In the genomic region with DNA sequence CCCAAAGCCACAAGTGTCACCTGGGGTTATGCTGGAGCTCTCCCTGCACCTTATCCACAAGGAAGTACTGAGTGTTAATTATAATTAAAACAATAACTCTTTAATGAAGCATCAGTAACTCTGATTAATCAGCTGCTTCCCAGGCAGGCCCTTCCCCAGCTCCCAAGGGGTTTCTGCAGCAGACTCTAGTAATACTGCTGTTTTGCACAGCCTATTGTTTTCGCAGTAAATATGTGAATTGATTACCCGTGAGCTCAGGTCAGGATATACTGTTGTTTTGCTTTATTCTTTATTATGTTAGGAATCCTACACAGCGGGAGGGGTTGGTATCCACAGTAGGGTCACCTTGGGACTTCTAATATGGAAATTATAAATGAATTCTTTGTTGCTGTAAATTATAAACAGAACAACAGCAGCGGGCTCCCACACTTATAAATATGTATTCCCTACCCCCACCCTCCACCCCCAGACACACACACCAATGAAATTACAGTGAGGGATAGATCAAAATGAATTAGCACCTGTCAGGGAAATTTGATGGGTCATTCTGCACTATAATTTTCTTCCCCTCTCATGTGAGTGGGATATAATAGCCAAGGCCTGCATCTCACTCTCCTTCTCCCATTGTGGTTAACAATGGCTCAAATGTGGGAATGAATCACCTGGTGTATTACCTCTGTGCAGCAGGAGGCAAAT, we compare ENCODE assay signal across 21 mouse cellular contexts.
A peak's percentile ranks its signal among the peaks of the same experiment; 100 is the strongest.
DNase-seq lines count a peak whose midpoint lies in the region; ATAC-seq lines count a peak whose summit lies in the region.
"Had no signal": no experiment of that assay in that cellular context is flagged by ENCODE, and none has a peak within 500 bp of the region (broad histone marks: within the 10 kb centered on the region; RNA-seq: fewer than 3 reads in every experiment).

No protein-coding gene starts in this region.

- no peak overlapping the region for H3K27ac ChIP-seq in forebrain, embryonic 12.5 days
- H3K27ac ChIP-seq in forebrain, embryonic 10.5 days, result no peak overlapping the region
- peak overlapping the region; percentile 33; the same call in 1 of the 2 replicates for H3K27ac ChIP-seq in midbrain, embryonic 14.5 days (replicated peaks; ENCODE audit: low read depth, low read length)
- no peak overlapping the region for H3K27ac ChIP-seq in midbrain, embryonic 10.5 days (replicated peaks)
- no peak overlapping the region; the same call in 1 of the 2 replicates for H3K27ac ChIP-seq in hindbrain, embryonic 16.5 days (ENCODE audit: low read depth, low read length)
- H3K27ac ChIP-seq: heart, embryonic 10.5 days; macrophage; stomach, postnatal 0 days had no signal

- H3K9ac ChIP-seq in forebrain, embryonic 12.5 days, result no peak overlapping the region
- no peak overlapping the region for H3K9ac ChIP-seq in midbrain, embryonic 14.5 days (replicated peaks; ENCODE audit: low read length)
- H3K9ac ChIP-seq in hindbrain, embryonic 16.5 days (ENCODE audit: low read depth, low read length), result no peak overlapping the region

- no peak overlapping the region for H3K4me3 ChIP-seq in forebrain, embryonic 12.5 days (replicated peaks)
- no peak overlapping the region for H3K4me3 ChIP-seq in forebrain, embryonic 10.5 days
- no peak overlapping the region for H3K4me3 ChIP-seq in midbrain, embryonic 14.5 days (replicated peaks; ENCODE audit: low read depth, low read length)
- no peak overlapping the region for H3K4me3 ChIP-seq in midbrain, embryonic 10.5 days
- H3K4me3 ChIP-seq in hindbrain, embryonic 16.5 days (ENCODE audit: low read length), result no peak overlapping the region
- H3K4me3 ChIP-seq: heart, embryonic 10.5 days; myocyte had no signal

- no peaks in the 10 kb centered on the region for H3K27me3 ChIP-seq in forebrain, embryonic 12.5 days
- no peaks in the 10 kb centered on the region for H3K27me3 ChIP-seq in forebrain, embryonic 10.5 days (ENCODE audit: poor library complexity, severe bottlenecking)
- H3K27me3 ChIP-seq in midbrain, embryonic 14.5 days (ENCODE audit: control insufficient read depth, insufficient read depth, low read length), result no peaks in the 10 kb centered on the region
- H3K27me3 ChIP-seq in midbrain, embryonic 10.5 days (ENCODE audit: low read depth, poor library complexity, severe bottlenecking), result no peaks in the 10 kb centered on the region
- H3K27me3 ChIP-seq in hindbrain, embryonic 16.5 days (replicated peaks; ENCODE audit: control insufficient read depth, insufficient read depth, low read length), result no peaks in the 10 kb centered on the region

- no peak for DNase-seq in forebrain, embryonic 10.5 days (ENCODE audit: extremely low spot score, low spot score)
- DNase-seq in midbrain, embryonic 14.5 days, result peak; percentile 62
- no peak for DNase-seq in midbrain, embryonic 10.5 days (ENCODE audit: low spot score)
- no peak for DNase-seq in gastrocnemius, postnatal 10 days
- DNase-seq: adrenal gland, postnatal 14 days; cerebellum, adult 11 months; cerebellum, adult 9-11 months; kidney, adult 9 months; kidney, postnatal 14 days; right cerebral cortex, postnatal 14 days; thymus, adult 2 months; thymus, postnatal 4 days had no signal

- no peaks in the 10 kb centered on the region for H3K9me3 ChIP-seq in forebrain, embryonic 12.5 days
- H3K9me3 ChIP-seq in forebrain, embryonic 10.5 days, result no peaks in the 10 kb centered on the region
- no peaks in the 10 kb centered on the region for H3K9me3 ChIP-seq in midbrain, embryonic 14.5 days (ENCODE audit: control insufficient read depth, low read length)
- no peaks in the 10 kb centered on the region for H3K9me3 ChIP-seq in midbrain, embryonic 10.5 days (replicated peaks)
- no peaks in the 10 kb centered on the region for H3K9me3 ChIP-seq in hindbrain, embryonic 16.5 days (ENCODE audit: control insufficient read depth, low read length)
- H3K9me3 ChIP-seq: heart, embryonic 10.5 days had no signal

- H3K4me1 ChIP-seq in forebrain, embryonic 12.5 days, result peaks cover 6% of the 10 kb centered on the region
- H3K4me1 ChIP-seq in forebrain, embryonic 10.5 days, result peaks cover 6% of the 10 kb centered on the region; the same call in 1 of the 2 replicates
- H3K4me1 ChIP-seq in midbrain, embryonic 14.5 days (ENCODE audit: control insufficient read depth, insufficient read depth, low read length), result peaks cover 7% of the 10 kb centered on the region; the same call in 1 of the 2 replicates
- H3K4me1 ChIP-seq in midbrain, embryonic 10.5 days, result no peaks in the 10 kb centered on the region
- H3K4me1 ChIP-seq in hindbrain, embryonic 16.5 days (ENCODE audit: control insufficient read depth, insufficient read depth, low read depth, low read length), result no peaks in the 10 kb centered on the region
- H3K4me1 ChIP-seq: heart, embryonic 10.5 days had no signal

- peak; percentile 57; the same call in 1 of the 2 replicates for ATAC-seq in forebrain, embryonic 12.5 days (ENCODE audit: low FRiP score)
- peak; percentile 20; the same call in 1 of the 2 replicates for ATAC-seq in midbrain, embryonic 14.5 days (ENCODE audit: low FRiP score, low TSS enrichment)
- peak; percentile 63 for ATAC-seq in hindbrain, embryonic 16.5 days
- no peak for ATAC-seq in erythroid progenitor cell, adult 5-6 weeks (replicated peaks; ENCODE audit: low FRiP score, poor library complexity, severe bottlenecking)
- ATAC-seq: intestine, embryonic 16.5 days; lung, postnatal 0 days had no signal

- H3K36me3 ChIP-seq in forebrain, embryonic 12.5 days (replicated peaks), result no peaks in the 10 kb centered on the region
- H3K36me3 ChIP-seq in forebrain, embryonic 10.5 days (replicated peaks), result no peaks in the 10 kb centered on the region
- H3K36me3 ChIP-seq in midbrain, embryonic 14.5 days (ENCODE audit: control insufficient read depth, insufficient read depth, low read length), result no peaks in the 10 kb centered on the region
- no peaks in the 10 kb centered on the region for H3K36me3 ChIP-seq in midbrain, embryonic 10.5 days
- H3K36me3 ChIP-seq in hindbrain, embryonic 16.5 days (ENCODE audit: control insufficient read depth, insufficient read depth, low read length), result no peaks in the 10 kb centered on the region
- H3K36me3 ChIP-seq: heart, embryonic 10.5 days had no signal

- 56% methylated on average over 4 of the region's 4 CpGs for WGBS in forebrain, embryonic 12.5 days
- whole genome bisulfite sequencing in forebrain, embryonic 10.5 days, result 83% methylated on average over 4 of the region's 4 CpGs
- WGBS in midbrain, embryonic 14.5 days, result 52% methylated on average over 4 of the region's 4 CpGs
- WGBS in midbrain, embryonic 10.5 days, result 82% methylated on average over 4 of the region's 4 CpGs
- 37% methylated on average over 4 of the region's 4 CpGs for WGBS in hindbrain, embryonic 16.5 days

- H3K4me2 ChIP-seq in forebrain, embryonic 12.5 days, result no peak overlapping the region
- H3K4me2 ChIP-seq in midbrain, embryonic 14.5 days (ENCODE audit: low read length), result no peak overlapping the region
- no peak overlapping the region for H3K4me2 ChIP-seq in hindbrain, embryonic 16.5 days (ENCODE audit: low read length)
